Mouse (Mus musculus) brain, embryonic 14.5 days (tissue): Measurements from ENCODE around the gene Flot1. TPM values are rescaled to one million over a fixed set of nuclear protein-coding genes. Genes with fewer than 3 reads are reported as not detected.
"Not testable (repeated sequence)": the region's sequence is repeated elsewhere in the genome, so short reads cannot be mapped to it uniquely, and the experiment has no call there.

Experiments
- DNase-seq: peaks from one replicate; pipeline ENCODE4 v3.0.0-alpha.2; 2011; ENCODE audit warnings: low read depth
- CTCF ChIP-seq: fragments of 200-500 bp; IDR thresholded peaks from 2 replicates; pipeline ENCODE4 v1.5.1; 2012; ENCODE audit warnings: inconsistent platforms, mild to moderate bottlenecking, moderate library complexity, borderline replicate concordance; ENCODE audit not compliant: insufficient read depth, insufficient read length; ENCODE audit errors: extremely low read depth
- POLR2A ChIP-seq: fragments of 200-500 bp; IDR thresholded peaks from 2 replicates; pipeline ENCODE4 v1.6.1; 2012; ENCODE audit warnings: mild to moderate bottlenecking, inconsistent platforms, borderline replicate concordance; ENCODE audit not compliant: poor library complexity, insufficient read depth, insufficient read length, severe bottlenecking; ENCODE audit errors: extremely low read depth
- polyA plus RNA-seq: library from polyadenylated mRNA; depleted of rRNA; stranded (reverse); fragments of >200 nt; gene quantifications from 2 replicates; pipeline ENCODE4 v1.2.3, GENCODE M21; 2012

The Flot1 gene
- polyA plus RNA-seq, 1 experiment: 87.1 TPM

DNA sequence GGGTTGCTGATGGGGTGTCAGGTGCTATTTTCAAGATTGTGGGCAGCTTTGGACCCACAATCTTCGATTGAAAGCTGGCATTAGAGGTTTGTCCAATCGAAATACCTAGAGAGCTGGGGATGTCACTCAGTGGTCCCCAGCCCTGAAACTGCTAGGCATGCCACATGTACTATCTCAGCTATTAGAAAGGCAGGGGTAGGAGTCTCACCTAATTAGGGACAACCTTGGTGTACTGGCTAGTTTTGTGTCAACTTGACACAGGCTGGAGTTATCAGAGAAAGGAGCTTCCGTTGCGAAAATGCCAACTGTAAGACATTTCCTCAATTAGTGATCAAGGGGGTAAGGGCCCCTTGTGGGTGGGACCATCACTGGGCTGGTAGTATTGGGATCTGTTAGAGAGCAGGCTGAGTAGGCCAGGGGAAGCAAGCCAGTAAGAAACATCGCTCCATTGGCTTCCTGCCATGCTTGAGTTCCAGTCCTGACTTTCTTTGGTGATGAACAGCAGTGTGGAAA is 10.3 kb downstream of the Flot1 start:
- no peak for DNase-seq
- no peak for TF ChIP-seq CTCF
- TF ChIP-seq POLR2A: no peak

DNA sequence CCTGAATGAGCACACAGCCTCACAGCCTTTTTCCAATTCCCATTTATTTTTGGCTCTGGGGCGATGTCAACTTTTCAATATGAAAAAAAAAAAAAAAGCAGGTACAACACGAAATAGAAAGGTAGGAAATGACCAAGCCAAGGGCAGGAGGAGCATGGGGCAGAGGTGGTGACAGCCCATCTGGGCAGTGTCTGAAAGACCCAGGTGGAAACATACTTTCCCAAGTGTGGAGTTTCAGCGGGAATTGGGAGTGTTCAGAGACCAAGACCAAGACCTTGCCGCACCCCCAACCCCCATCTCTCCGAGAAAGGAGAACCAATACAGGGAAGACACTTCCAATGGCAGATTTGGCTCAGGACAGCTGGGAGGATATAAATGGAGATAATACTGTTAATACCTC is 10.9 kb downstream of the Flot1 start:
- no peak for DNase-seq
- TF ChIP-seq POLR2A (no peak), CTCF (no peak)

DNA sequence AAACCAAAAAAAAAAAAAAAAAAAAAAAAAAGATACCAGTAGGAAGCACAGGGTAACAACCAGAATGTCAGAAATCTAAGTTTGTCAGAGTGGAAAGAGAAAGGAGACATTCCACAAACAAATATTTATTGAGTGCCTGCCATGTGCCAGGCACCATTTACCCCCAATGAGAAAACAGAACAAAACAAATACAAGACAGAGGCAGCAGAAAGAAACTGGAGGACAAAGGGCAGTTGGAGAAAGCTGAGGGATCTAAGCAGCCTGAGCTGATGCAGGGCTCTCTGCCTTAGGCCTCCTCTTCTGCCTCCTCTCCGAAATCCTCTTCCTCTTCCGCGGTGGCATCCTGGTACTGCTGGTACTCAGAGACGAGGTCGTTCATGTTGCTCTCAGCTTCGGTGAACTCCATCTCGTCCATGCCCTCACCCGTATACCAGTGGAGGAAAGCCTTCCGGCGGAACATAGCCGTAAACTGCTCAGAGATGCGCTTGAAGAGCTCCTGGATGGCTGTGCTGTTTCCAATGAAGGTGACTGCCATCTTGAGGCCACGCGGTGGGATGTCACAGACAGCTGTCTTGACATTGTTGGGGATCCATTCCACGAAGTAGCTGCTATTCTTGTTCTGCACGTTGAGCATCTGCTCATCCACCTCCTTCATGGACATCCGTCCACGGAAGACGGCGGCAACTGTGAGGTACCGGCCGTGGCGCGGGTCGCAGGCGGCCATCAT is 11.8 kb downstream of the Flot1 start:
- peak; percentile 41 for DNase-seq
- TF ChIP-seq CTCF: peak; percentile 7; the same call in 1 of the 2 replicates
- TF ChIP-seq POLR2A: no peak

DNA sequence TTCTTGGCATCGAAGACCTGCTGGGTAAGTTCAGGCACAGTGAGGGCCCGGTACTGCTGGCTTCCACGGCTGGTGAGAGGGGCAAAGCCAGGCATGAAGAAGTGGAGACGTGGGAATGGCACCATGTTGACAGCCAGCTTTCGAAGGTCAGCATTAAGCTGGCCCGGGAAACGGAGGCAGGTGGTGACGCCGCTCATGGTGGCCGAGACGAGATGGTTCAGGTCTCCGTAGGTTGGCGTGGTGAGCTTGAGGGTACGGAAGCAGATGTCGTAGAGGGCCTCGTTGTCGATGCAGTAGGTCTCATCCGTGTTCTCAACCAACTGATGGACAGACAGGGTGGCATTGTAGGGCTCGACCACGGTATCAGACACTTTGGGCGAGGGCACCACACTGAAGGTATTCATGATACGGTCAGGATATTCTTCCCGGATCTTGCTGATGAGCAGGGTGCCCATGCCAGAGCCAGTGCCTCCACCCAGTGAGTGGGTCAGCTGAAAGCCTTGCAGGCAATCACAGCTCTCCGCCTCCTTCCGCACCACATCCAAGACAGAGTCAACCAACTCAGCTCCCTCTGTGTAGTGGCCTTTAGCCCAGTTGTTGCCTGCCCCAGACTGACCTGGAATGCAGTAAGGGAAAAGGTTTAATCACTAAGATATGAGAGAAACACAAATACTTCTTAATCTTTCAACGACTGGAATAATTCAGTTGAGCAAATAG is 12.6 kb downstream of the Flot1 start:
- no peak for TF ChIP-seq POLR2A
- TF ChIP-seq CTCF: no peak
- DNase-seq: no peak

DNA sequence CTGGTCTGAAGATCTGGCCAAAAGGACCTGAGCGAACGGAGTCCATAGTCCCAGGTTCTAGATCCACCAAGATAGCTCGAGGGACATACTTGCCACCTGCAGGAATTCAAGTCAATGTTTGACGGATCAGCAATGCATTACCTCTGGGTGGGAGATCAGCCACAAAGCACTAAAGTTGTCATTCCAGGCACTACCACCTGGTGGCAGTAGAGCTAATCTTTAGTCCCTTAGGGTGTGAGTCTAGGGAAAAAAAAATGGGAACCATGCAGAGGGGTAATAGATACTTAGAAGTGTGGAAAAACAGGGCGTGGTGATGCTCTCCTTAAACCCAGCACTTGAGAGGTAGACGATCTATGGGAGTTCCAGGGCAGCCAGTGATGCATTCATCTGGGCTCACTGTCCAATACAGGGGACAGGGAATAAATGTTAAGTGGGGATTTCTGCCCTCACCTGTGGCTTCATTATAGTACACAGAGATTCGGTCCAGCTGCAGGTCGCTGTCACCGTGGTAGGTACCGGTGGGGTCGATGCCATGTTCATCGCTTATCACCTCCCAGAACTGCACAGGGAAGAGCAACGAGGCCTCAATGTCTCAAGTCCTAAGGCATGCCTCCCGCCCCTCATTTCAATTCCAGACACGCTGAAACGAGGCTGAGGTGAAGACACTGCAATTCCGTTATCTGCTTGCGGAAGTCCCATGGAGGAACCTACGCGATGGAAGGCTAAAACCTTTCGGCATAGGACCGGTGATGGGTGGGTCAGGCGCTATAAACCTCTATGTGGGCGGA is 13.3 kb downstream of the Flot1 start:
- peak; percentile 93 for DNase-seq
- TF ChIP-seq POLR2A (no peak), CTCF (peak; percentile 72; the same call in 1 of the 2 replicates)

DNA sequence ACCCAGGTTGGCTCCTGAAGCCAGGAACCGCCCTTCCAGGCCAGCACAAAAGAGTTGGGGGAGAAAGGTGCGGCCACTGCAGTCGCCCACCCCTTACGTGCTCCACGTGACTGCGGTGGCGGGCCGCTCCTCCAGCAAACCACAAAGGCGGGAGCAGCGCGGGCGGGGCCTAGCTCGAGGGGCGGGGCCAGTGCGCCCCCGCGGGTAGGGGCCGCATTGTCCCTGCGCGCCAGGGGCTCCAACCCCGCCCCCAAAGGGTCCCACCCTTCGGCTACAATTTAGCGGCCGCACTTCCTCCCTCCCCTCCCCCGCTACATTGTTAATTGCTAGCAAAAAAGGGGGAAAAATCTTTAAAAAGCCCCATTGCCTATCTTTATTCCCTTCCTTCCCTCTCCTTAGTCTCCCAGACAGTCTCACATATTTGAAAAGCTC is 14.0 kb downstream of the Flot1 start:
- peak; percentile 96 for DNase-seq
- TF ChIP-seq CTCF: no peak
- 0 out of 2 replicates have a peak, but pooled peaks have one; percentile 24 for TF ChIP-seq POLR2A

DNA sequence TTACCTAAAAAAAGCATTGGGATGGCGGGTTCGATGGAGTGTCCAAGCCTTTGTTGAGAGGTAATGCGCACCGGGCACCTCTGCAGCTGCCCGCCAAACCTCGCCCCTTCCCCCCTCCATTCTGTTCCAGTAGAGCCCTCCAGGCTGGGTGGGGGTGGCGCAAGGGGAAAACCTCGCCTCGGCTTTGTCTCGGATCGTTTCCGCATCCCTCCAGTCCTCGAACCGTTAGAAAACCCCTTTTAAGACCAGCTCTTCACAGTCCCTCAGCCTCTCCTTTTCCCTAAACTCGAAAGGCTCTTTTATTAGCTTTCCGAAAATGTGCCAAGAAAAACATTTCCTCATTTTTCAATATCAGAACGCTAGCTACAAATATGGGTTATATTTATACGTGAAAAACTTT is 14.5 kb downstream of the Flot1 start:
- TF ChIP-seq CTCF (no peak), POLR2A (no peak)
- DNase-seq: peak; percentile 71

DNA sequence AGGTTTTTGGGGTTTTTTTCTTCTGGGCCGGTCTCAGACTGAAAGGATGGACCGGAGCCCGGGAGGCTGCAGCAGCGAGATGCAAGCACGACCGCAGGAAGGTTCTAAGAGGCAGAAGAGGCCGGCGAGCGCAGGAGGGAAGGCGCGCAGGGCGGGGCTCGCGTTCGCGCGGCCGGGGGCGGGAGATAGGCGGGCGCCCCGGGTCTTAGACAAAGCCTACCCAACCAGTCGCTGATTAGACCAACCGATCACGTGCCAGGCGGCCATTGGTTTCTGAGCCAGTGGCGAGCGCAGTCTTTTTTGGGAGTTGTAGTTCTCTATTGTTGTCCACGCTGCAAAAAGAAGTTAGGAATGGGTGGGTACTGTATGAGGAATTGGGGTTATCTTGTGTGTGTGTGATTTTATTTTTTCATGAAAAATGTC is 15.1 kb downstream of the Flot1 start, which contains the start of gene Tubb5:
Tubb5 (minus strand) TSS at position 185 of the 423 bp plus-strand sequence.
- peak; percentile 99 for DNase-seq
- TF ChIP-seq CTCF (no peak), POLR2A (peak; percentile 94)

DNA sequence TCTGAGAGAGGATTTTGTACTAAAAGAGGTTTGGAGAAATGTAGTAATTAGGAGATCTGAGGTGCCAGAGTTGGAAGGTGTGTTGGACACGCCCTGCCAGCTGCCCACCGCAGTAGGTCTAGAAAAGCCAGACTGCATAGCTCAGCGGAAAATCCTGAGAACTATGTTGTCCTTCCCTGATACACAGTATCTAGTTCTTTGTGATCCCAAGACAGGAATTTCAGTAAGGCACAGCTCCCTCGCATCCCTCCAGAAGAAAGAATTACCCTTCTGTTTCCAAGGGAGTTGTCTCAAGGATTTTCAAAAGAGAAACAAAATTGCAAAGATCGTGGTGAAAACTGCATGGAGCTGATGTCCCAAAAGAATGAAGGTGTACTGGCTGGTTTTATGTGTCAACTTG is 15.5 kb downstream of the Flot1 start:
- DNase-seq: no peak
- no peak for TF ChIP-seq CTCF
- TF ChIP-seq POLR2A: no peak

DNA sequence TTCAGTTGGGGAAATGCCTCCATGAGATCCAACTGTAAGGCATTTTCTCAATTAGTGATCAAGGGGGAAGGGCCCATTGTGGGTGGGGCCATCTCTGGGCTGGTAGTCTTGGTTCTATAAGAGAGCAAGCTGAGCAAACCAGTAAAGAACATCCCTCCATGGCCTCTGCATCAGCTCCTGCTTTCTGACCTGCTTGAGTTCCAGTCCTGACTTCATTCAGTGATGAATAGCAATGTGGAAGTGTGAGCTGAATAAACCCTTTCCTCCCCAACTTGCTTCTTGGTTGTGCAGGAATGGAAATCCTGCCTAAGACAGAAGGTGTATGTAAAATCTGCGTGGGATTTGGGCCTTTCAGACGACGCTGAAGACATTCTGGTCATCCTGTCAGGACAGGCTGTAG is 16.0 kb downstream of the Flot1 start:
- DNase-seq: not testable (repeated sequence)

DNA sequence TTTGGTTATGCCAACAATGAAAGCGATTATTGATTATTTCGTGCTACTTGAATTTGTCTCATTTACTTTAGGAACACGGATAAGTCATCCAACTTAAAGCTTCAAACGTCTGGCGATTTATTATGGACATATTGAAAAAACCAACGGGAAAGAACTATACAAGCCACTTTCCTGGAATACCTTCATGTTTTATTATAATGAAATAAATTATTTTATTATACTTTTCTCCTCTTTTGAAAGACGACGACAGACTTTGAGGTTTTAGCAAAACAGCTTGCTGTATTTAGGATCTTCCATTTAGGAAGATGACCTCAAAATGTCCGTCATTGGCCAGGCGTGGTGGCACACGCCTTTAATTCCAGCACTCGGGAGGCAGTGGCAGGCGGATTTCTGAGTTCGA is 17.5 kb downstream of the Flot1 start:
- TF ChIP-seq POLR2A: no peak
- TF ChIP-seq CTCF: no peak
- no peak for DNase-seq
